Mouse (Mus musculus) cerebellum, adult 2 months (tissue): ENCODE results near the gene Ebf1. TPM values are rescaled to one million over a fixed set of nuclear protein-coding genes. Genes with fewer than 3 reads are reported as not detected.

Experiments
- DNase-seq, 2 experiments: peaks; one replicate each; pipeline ENCODE4 v3.0.0; 2021
- H3K27ac ChIP-seq: fragments of 200-500 bp; 2 replicates; pipeline ENCODE4 v1.5.1; 2012; ENCODE audit warnings: low read length, control low read depth, inconsistent platforms; ENCODE audit not compliant: insufficient read depth
- H3K27me3 ChIP-seq: fragments of 200-500 bp; 2 replicates; pipeline ENCODE4 v1.6.1; 2012; ENCODE audit warnings: inconsistent platforms, mild to moderate bottlenecking, low read length, moderate library complexity; ENCODE audit not compliant: control insufficient read depth, insufficient read depth
- H3K4me1 ChIP-seq: fragments of 200-500 bp; 2 replicates; pipeline ENCODE4 v1.6.1; 2011; ENCODE audit warnings: low read length; ENCODE audit not compliant: control insufficient read depth, insufficient read depth
- H3K4me3 ChIP-seq: fragments of 200-500 bp; replicated peaks from 2 replicates; pipeline ENCODE3; 2011; ENCODE audit warnings: mild to moderate bottlenecking, low read depth, low read length, control low read depth; ENCODE audit not compliant: insufficient read depth
- CTCF ChIP-seq: fragments of 200-500 bp; IDR thresholded peaks from 2 replicates; pipeline ENCODE4 v1.5.1; 2011; ENCODE audit warnings: low read depth, mild to moderate bottlenecking, control low read depth, low read length, moderate library complexity, borderline replicate concordance; ENCODE audit not compliant: insufficient read depth
- POLR2A ChIP-seq: fragments of 200-500 bp; IDR thresholded peaks from 2 replicates; pipeline ENCODE4 v1.6.1; 2011; ENCODE audit warnings: low read length, control low read depth, borderline replicate concordance; ENCODE audit not compliant: insufficient read depth
- WGBS: fragments of 180-500 bp; shearing (Covaris S2); methylation state at CpG from one replicate; pipeline ENCODE4 v1.1.7; 2018; 5-methylcytosine and 5-hydroxymethylcytosine counted together
- polyA plus RNA-seq: library from polyadenylated mRNA; depleted of rRNA; stranded (reverse); fragments of >200 nt; gene quantifications from 2 replicates; pipeline ENCODE4 v1.2.3, GENCODE M21; 2012

The Ebf1 gene
- polyA plus RNA-seq, 1 experiment: 24.9 TPM

DNA sequence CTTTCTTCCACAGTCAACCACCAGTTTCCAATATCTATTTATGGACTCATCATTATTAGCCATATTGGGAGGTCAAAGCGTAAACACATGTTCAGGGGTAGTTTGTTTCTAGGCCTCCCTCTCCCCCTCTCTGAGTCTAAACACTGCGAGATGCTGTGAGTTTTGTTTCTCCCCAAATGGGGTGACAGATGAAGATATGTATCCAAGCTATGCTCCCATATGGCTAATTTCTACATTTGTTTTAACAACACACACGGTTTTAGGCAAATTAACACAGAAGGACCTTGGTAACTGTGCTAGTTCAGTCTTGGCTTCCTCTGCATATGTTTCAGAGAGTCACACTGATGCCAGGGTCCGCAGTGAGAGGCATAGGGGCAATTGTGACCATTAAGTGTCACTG is 177.8 kb downstream of the Ebf1 start:
- DNase-seq: no peak
- H3K27me3 ChIP-seq: no peaks in the 10 kb centered on the region; the same call in 1 of the 2 replicates
- H3K27ac ChIP-seq: no peak overlapping the region
- no peak overlapping the region for H3K4me3 ChIP-seq
- no peak for TF ChIP-seq CTCF
- TF ChIP-seq POLR2A: no peak
- peaks cover 9% of the 10 kb centered on the region; the same call in 1 of the 2 replicates for H3K4me1 ChIP-seq
- WGBS: 79% methylated on average over 4 of the region's 4 CpGs

DNA sequence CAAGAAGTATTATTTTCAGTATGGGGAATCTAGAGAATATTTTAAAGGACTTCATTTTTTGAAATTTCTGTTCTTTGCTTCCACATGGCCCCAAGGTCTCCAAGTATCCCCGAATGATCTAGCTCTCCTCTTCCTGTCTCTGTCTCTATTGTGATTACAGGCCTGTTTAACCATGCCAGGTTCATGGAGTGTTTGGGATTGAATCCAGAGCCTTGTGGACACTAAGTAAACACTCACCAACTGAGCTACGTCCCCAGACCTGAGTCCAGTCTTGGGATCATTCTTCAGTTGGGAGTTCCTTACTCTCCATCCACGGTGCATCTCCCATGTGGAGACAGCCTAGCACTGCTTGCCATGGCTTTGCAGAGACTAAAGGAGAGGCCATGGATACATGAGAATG is 178.7 kb downstream of the Ebf1 start:
- DNase-seq: peak; percentile 24 to 54
- no peak for TF ChIP-seq POLR2A
- 23% methylated on average over 3 of the region's 3 CpGs for WGBS
- H3K27me3 ChIP-seq: no peaks in the 10 kb centered on the region
- H3K27ac ChIP-seq: no peak overlapping the region
- H3K4me3 ChIP-seq: no peak overlapping the region
- peaks cover 9% of the 10 kb centered on the region; the same call in 1 of the 2 replicates for H3K4me1 ChIP-seq

DNA sequence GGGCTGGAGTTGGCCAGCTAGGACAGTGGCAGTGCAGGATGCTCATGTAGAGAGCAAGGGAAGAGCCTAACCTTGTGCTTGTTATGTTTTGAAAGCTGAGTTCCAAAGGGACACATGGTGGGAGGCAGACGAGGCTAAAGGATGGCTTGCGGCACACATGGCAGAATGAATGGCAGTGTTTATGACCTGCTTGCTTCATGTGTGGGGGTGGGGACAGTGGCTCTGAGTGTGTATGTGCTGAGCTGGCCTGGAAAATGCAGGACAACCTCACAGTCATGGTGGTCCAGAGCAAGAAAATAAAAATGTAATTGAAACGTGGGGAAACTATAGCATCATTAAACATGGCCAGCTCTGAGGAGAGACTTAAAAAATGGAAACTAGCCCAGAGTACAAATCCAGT is 181.2 kb downstream of the Ebf1 start:
- 59% methylated on average over 3 of the region's 3 CpGs for WGBS
- Histone ChIP-seq H3K27ac (no peak overlapping the region), H3K27me3 (no peaks in the 10 kb centered on the region), H3K4me3 (no peak overlapping the region), H3K4me1 (peaks cover 6% of the 10 kb centered on the region; the same call in 1 of the 2 replicates)
- TF ChIP-seq CTCF (no peak), POLR2A (no peak)
- no peak for DNase-seq

GRCm38 (mm10) chr11:44804046-44804445 is 186.9 kb downstream of the Ebf1 start:
- Histone ChIP-seq H3K27me3 (no peaks in the 10 kb centered on the region), H3K4me1 (no peaks in the 10 kb centered on the region; the same call in 1 of the 2 replicates), H3K27ac (no peak overlapping the region), H3K4me3 (no peak overlapping the region)
- 90% methylated on average over 7 of the region's 7 CpGs for WGBS
- no peak for DNase-seq
- TF ChIP-seq POLR2A (no peak), CTCF (no peak)

DNA sequence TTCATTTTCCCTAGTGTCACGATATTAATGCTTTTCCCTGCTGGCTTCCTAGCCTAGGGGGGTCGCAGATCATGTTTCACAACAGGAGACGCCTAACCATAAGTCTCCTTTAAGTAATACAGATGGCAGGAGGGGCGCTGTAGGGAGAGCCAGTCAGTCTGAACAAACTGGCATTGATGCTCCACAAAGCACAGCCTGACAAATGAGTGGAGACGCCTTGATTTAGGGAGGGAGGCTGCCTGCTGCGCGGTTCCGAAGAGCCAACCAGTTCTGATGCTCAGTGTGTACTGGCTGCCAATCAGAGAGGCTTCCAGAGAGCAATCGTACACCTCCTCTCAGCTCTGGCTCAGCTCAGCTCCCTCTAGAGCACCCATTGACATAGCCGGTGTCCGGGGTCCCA is 189.5 kb downstream of the Ebf1 start:
- no peak for TF ChIP-seq CTCF
- TF ChIP-seq POLR2A: no peak
- Histone ChIP-seq H3K4me3 (peak overlapping the region; percentile 4), H3K27me3 (no peaks in the 10 kb centered on the region), H3K27ac (no peak overlapping the region), H3K4me1 (no peaks in the 10 kb centered on the region; the same call in 1 of the 2 replicates)
- WGBS: 1% methylated on average over 11 of the region's 11 CpGs
- DNase-seq: peak; percentile 74 to 87

GRCm38 (mm10) chr11:44808855-44809546 is 191.9 kb downstream of the Ebf1 start:
- DNase-seq: no peak
- WGBS: 94% methylated on average over 4 of the region's 4 CpGs

DNA sequence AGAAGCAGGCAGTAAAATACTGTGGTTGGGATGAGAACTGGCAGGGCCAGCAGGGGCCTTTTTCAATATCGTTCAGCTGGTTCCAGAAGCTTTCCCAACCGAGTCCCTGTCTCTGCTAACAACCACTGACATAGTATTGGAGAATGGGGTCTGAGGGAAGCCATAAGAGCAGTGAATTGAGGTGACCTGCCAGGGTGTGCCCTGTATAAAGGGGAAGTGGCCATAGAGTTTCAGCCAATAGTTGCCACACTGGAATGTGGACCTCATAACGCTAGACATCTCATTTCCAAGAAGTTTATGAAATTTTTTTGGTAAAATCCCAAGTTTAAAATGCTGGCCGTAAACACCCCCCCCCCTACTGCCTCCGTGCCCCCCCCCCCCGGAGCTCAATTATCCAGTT is 193.9 kb downstream of the Ebf1 start:
- TF ChIP-seq POLR2A (no peak), CTCF (no peak)
- Histone ChIP-seq H3K27me3 (no peaks in the 10 kb centered on the region), H3K27ac (no peak overlapping the region), H3K4me3 (no peak overlapping the region), H3K4me1 (no peaks in the 10 kb centered on the region)
- no peak for DNase-seq
- 65% methylated on average over 6 of the region's 6 CpGs for WGBS

More at GRCm38 (mm10) chr11:44808855-44809546, 191.9 kb downstream of the Ebf1 start:
- Histone ChIP-seq H3K27me3 (no peaks in the 10 kb centered on the region), H3K4me3 (no peak overlapping the region), H3K4me1 (no peaks in the 10 kb centered on the region; the same call in 1 of the 2 replicates), H3K27ac (no peak overlapping the region)
- TF ChIP-seq CTCF: no peak
- TF ChIP-seq POLR2A: no peak

DNA sequence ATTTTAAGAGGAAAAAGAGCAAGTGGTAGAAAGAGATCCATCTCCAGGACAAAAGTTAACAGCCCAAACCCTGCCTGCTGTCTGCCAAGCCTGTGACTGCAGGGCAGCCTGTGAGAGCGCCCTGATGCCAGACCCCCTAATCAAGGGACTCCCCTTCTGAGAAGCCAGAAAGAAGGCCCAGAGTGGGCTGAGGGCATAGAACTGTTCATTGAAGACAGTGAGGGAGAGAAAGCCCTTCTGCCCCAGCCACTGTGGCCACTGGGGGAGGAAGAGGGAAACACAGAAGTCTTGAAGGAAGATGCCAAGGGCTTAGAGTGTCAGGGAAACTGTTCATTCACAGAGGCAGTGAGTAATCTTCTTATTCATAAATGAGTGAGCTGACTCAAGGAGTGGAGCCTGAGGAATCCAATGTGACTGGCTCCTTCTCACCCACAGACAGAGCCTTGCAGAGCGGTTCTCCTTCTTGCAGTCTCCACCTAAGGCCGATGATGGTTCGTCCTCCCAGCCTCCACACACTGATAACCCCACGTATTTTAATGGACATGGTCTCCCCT is 195.2 kb downstream of the Ebf1 start:
- WGBS: 93% methylated on average over 5 of the region's 5 CpGs
- H3K27me3 ChIP-seq: no peaks in the 10 kb centered on the region

More for the DNA sequence above, 195.2 kb downstream of the Ebf1 start:
- TF ChIP-seq POLR2A: no peak
- no peak overlapping the region for H3K27ac ChIP-seq
- DNase-seq: no peak
- H3K4me1 ChIP-seq: no peaks in the 10 kb centered on the region
- H3K4me3 ChIP-seq: no peak overlapping the region
